Mouse (Mus musculus) embryonic fibroblast, embryonic 13.5 days (primary cell): Measurements from ENCODE around the gene Tmem266.

Experiments
- CTCF ChIP-seq: IDR thresholded peaks from 2 replicates; pipeline ENCODE4 v1.5.1; 2011; ENCODE audit warnings: mild to moderate bottlenecking, control low read depth, low read length, moderate library complexity, borderline replicate concordance; ENCODE audit not compliant: insufficient read depth
- POLR2A ChIP-seq: IDR thresholded peaks from 2 replicates; pipeline ENCODE4 v1.6.1; 2011; ENCODE audit warnings: low read depth, mild to moderate bottlenecking, control low read depth, low read length, moderate library complexity

DNA sequence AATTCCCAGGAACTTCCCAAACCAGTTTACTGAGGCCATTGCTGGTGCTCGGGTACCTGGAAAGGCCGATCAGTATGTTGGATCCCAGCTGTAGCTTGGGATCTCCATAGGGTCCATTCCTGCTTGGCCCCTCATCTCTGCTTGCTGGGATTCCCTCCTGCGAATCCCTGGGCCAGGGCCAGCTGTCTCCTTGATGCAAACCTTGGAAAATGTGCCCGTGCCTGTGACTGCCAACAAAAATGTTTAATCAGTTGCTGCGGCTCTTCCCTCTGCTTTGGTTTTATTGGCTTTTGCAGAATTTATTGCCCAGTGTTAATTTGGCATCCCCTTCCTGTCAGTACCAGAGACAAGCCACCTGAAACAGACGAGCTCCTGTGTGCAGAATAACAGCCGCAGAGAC lies 75.6 kb downstream of the Tmem266 start:
- TF ChIP-seq CTCF (no peak), POLR2A (no peak)
